Mouse (Mus musculus): ENCODE data around the gene 1600014C10Rik.

Gene 1600014C10Rik

DNA sequence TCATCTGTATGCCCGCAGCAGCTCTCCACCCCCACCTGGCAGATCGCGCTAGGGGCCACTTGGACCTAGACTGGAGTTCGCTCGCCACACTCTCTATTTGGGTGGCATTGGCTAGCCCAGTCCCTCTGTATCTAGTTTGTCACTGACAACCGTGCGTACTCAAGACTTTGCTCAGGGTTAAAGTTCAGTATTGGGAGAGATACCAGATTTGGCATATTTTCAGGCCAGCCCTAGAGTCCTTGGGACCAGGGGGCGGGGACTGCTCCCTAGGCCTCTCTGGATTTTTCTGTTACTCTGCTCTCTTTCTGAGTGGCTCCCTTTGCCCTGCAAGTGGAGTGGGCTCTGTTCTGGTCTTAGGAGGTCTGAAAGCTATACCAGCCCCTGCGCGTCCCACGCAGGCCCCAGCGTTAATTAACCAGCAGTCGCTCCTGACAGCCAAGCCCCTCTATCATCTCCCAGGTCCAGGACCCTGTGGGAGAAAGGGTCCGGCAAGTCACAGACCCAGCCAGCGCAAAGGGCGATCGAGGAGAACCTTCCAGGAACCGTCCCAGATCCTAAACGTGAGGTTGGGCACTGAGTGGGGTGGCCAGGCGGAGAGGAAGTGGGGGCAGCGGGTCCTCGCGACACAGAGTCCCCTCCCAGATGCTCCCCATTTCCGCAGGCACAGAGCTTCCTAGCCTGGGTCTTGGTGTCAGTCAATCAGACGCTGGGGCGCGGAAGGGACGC, at the start of gene 1600014C10Rik:
Gene 1600014C10Rik, plus strand, starts transcription at position 256 of the 726 bp plus-strand sequence.
- peak; percentile 73 for DNase-seq

GRCm38 (mm10) chr7:38134471-38134870, 48.5 kb upstream of the 1600014C10Rik start:
- no peak for DNase-seq

- no peak for DNase-seq
These were observed 42.7 kb upstream of the 1600014C10Rik start for GRCm38 (mm10) chr7:38140324-38140723.

DNA sequence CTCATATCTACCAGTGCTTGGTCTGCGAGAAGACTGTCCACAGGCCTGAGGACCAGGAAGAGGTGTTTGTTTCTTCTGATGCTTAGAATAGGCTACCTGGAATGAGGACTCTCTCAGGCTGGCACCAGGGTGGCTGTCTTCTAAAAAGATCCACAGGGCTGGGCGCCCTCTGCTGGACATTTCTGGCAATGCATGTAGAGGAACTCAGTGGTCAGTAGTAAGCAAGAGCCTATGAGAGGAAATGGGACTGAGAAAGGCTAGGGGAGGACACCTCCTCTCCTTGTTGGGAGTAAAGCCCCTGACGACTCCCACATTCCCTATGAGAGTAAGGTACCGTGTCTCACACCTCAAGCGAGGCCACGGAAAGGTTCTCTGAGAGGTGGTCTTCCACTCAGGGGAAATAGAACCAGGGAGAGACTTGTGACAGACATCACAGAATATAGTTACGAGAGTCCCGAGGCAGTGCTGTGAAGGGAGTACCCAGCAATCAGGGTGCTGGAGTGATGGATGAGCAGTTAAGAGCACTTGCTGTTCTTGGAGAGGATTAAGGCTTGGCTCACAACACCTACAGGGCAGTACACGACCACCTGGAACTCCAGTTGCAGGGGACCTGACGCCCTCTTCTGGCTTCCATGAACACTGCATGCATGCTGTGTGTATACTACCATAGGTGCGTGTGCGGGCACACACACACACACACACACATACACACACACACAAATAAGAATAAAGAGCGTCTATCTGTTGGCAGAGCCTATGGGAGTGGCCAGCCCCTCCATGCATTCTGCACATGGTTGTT, 41.1 kb upstream of the 1600014C10Rik start:
- peak; percentile 88 for DNase-seq

DNA sequence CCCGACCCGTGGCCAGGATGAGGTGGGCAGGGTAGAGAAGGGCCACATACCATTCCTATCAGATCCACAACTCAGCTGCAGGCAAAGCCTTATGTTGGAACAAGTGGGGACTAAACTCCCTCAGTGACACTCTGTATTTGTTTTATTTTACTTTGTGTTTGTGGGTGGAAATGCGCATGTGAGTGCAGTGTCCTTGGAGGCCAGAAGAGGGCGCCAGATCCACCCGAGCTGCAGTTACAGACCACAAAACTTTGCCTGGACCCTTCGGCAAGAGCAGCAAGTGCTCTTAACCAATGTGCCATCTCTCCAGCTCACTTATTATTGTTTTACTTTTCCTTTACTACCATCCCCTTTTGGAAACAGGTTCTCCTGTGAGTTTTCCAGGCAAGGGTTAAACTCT, 35.5 kb upstream of the 1600014C10Rik start:
- no peak for DNase-seq

DNA sequence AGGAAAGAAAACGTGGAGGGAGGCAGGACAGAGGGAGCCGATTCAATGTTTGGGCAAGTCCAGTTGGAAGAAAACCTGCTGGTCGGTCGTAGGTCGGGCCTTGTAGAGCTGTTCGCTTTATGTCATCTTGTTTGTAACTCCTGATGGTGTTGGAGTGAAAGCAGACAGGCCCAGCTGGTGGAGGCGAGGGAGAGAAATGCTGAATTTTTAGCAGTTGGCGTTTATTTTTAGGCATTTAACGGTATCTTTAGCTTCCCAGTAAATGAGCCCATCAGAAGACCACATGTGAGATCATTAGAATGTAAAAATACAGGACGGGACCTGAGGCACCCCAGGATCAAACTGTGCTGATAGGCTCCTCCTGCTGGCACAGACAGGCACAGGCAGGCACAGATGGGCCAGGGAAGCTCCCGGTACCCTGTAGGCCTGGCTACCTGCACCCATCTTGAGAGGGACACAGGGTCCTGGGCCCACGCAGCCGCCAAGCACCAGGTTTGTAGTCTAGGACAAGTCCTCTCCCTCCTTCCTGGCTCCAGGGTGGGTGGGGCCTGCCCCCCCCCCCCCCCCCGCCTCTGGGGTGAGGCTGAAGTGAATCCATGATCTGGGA, 31.2 kb upstream of the 1600014C10Rik start:
- DNase-seq = no peak

- no peak for DNase-seq
These were observed 30.4 kb upstream of the 1600014C10Rik start for GRCm38 (mm10) chr7:38152571-38152970.

- DNase-seq = no peak
These were observed 27.2 kb upstream of the 1600014C10Rik start for GRCm38 (mm10) chr7:38155829-38156228.

- no peak for DNase-seq
These were observed 24.1 kb upstream of the 1600014C10Rik start for GRCm38 (mm10) chr7:38158764-38159458.

- DNase-seq = no peak
These were observed 21.6 kb upstream of the 1600014C10Rik start for GRCm38 (mm10) chr7:38161438-38161837.

- DNase-seq = no peak
These were observed 19.5 kb upstream of the 1600014C10Rik start for GRCm38 (mm10) chr7:38163433-38164050.

DNA sequence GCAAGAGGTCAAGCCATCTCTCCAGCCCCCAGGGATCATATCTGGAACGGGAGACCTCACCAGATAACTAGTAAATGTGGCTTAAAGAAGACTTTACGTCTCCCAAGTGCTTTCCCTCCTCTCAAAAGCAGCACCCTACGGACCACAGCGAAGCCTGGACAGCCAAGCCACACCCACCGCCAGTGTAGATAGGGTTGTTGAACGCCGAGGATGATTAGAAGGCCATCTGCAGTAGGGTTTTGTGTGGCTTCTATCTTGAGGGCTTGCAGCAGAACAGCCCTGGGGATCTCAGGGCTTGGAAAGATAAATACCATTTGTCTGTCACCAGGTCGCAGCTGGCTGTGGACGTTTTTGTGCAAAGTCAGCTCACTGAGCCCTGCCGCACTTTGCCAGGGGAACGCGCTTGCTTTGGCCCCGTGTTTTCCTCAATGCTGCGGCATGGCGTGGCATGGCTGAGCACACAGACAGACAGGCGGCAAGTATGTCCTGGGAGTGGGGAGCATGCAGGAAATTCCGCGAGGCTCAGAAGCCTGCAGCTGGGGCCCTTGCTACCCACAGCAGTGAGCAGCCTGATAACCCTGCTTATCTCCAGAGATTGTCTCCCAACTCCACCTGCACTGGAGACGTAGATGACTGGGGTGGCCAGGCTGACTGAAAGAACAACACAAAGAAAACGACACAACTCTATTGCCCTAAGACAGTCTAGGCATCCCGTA, 15.9 kb upstream of the 1600014C10Rik start:
- no peak for DNase-seq

GRCm38 (mm10) chr7:38167724-38168141, 15.3 kb upstream of the 1600014C10Rik start:
- peak; percentile 26 for DNase-seq

DNA sequence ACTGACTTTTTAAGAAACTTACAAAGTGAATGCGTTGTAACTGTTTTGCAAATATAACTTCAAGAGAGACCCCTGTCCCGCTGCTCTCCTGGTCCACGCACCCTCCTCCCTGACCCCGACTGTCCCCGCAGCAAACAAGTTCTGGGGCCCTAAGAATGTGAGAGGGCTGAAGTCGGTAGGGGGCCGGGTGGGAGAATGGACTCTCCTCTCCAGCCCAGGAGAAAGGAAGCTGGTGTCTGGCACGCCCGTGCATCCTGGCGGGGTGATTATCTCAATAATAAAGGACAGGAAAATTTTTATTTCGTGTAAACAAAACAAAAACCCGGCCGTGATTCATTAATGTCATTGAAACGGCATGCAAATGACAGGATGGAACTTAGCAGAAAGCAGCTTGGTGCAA, 9.1 kb upstream of the 1600014C10Rik start:
- DNase-seq = no peak

GRCm38 (mm10) chr7:38174321-38175148, 8.5 kb upstream of the 1600014C10Rik start:
- DNase-seq = no peak

- no peak for DNase-seq
These were observed 7.0 kb upstream of the 1600014C10Rik start for GRCm38 (mm10) chr7:38176056-38176455.

- no peak for DNase-seq
These were observed 3.1 kb upstream of the 1600014C10Rik start for GRCm38 (mm10) chr7:38179896-38180295.

GRCm38 (mm10) chr7:38181366-38181765, 1.7 kb upstream of the 1600014C10Rik start:
- DNase-seq = no peak

DNA sequence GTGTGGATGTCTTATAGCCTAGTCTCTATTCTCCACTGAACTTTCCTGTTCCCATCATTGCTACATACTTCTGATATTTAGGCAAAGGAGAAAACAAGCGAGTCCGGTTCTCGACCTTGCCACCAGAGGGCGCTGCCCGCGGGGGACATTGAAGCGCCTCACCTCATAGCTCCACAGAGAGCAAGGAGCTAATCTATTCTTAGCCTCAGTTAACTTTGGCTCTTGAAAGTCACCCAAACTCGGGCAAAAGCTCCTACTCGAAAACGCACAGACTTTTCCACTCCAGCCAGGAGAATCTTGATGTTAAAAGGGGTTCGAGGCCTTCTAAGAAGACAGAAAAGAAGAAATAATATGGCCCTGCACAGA, 438 bp upstream of the 1600014C10Rik start:
- peak; percentile 90 for DNase-seq

DNA sequence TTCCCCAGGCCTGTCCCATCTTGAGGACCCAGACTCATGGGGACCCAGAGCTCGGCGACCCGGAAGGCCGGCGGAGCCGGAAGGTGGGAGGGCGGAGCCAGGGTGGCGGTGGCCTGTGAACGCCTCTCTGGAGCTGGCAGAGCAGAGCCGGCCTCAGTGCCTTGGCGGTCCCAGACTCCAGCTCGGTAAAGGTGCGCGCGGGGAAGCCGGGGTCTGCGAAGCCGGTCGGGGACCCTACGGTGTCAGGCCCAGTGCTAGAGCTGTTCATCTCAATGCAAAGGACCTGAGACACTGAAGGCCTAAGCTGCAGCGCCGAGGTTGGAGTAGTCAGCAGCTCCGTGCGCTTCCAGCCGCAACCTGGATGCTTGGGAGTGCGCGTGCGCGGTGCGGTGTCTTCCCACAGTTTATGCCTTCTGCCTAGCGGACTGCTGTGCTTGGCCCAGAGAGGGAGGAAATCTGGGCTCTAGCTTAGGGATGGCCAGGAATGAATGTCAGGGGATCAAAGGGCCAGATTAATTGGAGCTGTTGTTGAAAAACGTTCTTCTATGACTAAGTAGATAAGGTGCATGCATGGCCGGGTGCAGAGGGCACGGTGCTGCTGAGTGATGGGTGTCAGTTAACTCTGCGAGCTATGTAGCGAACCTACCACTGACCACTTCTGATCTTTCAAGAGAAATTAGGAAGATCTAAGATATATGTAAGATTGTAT, 846 bp downstream of the 1600014C10Rik start:
- DNase-seq = peak; percentile 90

GRCm38 (mm10) chr7:38184418-38184745, 1.4 kb downstream of the 1600014C10Rik start:
- peak; percentile 58 for DNase-seq

Data from kidney, adult 9 months (tissue).